Mouse (Mus musculus) cerebellum, postnatal 36 days (tissue): ENCODE measurements at regions not wholly inside any gene's neighbourhood (a gene's known extent, or its start where the extent isn't known, plus 50 kb on each side); places are given as distances from the start of the nearest gene placed in this dataset.
"Not testable (repeated sequence)": the region's sequence is repeated elsewhere in the genome, so short reads cannot be mapped to it uniquely, and the experiment has no call there.

ENCODE experiments used
- DNase-seq, 2 experiments: peaks; one replicate each; pipeline ENCODE4 v3.0.0; 2021 to 2022; ENCODE audit warnings: mixed read lengths in 2 of 2

- no peak for DNase-seq
Observed at GRCm38 (mm10) chr15:93189266-93189855, 85.6 kb downstream of the Gxylt1 start.

GRCm38 (mm10) chr15:93176221-93176620, 98.8 kb downstream of the Gxylt1 start:
- no peak for DNase-seq

- no peak for DNase-seq
Observed at GRCm38 (mm10) chr15:93168784-93169183, 106.2 kb downstream of the Gxylt1 start.

GRCm38 (mm10) chr15:93167451-93167850, 107.5 kb downstream of the Gxylt1 start:
- no peak for DNase-seq

- no peak for DNase-seq
Observed at GRCm38 (mm10) chr15:93161924-93162910, 112.8 kb downstream of the Gxylt1 start.

- no peak for DNase-seq
Observed at GRCm38 (mm10) chr15:93161329-93161728, 113.7 kb downstream of the Gxylt1 start.

- DNase-seq, result no peak
Observed at GRCm38 (mm10) chr15:93155756-93156155, 119.2 kb downstream of the Gxylt1 start.

- DNase-seq, result no peak
Observed at GRCm38 (mm10) chr15:93154022-93154421, 121.0 kb downstream of the Gxylt1 start.

GRCm38 (mm10) chr15:93144899-93145298, 130.1 kb downstream of the Gxylt1 start:
- no peak for DNase-seq

GRCm38 (mm10) chr15:93144264-93144663, 130.7 kb downstream of the Gxylt1 start:
- no peak for DNase-seq

GRCm38 (mm10) chr15:93133379-93133778, 141.6 kb downstream of the Gxylt1 start:
- DNase-seq, result peak in 1 of 2 experiments; percentile 4

GRCm38 (mm10) chr15:93131056-93131455, 143.9 kb downstream of the Gxylt1 start:
- DNase-seq, result no peak

- DNase-seq, result no peak
Observed at GRCm38 (mm10) chr15:93125261-93125660, 149.7 kb downstream of the Gxylt1 start.

GRCm38 (mm10) chr15:93121156-93121555, 153.8 kb downstream of the Gxylt1 start:
- no peak for DNase-seq

- not testable (repeated sequence) for DNase-seq
Observed at GRCm38 (mm10) chr15:93117806-93118205, 157.2 kb downstream of the Gxylt1 start.

- peak; percentile 10 to 12 for DNase-seq
Observed at GRCm38 (mm10) chr15:93115674-93116102, 159.3 kb downstream of the Gxylt1 start.

GRCm38 (mm10) chr15:93104936-93105335, 170.0 kb downstream of the Gxylt1 start:
- no peak for DNase-seq

GRCm38 (mm10) chr15:93103426-93103825, 171.6 kb downstream of the Gxylt1 start:
- DNase-seq, result no peak

- no peak for DNase-seq
Observed at GRCm38 (mm10) chr15:93101881-93102280, 173.1 kb downstream of the Gxylt1 start.

- no peak for DNase-seq
Observed at GRCm38 (mm10) chr15:93100837-93101236, 174.1 kb downstream of the Gxylt1 start.

- DNase-seq, result no peak
Observed at GRCm38 (mm10) chr15:93099840-93100239, 175.1 kb downstream of the Gxylt1 start.

GRCm38 (mm10) chr15:93096335-93096734, 178.6 kb downstream of the Gxylt1 start:
- DNase-seq, result no peak

GRCm38 (mm10) chr15:93095224-93095623, 179.8 kb downstream of the Gxylt1 start:
- no peak for DNase-seq
